21 mouse cellular contexts compared by ENCODE assay signal in genomic region chr3:37903021-37903420, GRCm38 (mm10).
DNase-seq lines count a peak whose midpoint lies in the region; ATAC-seq and TF ChIP-seq lines count a peak whose summit lies in the region.
"Had no signal": no experiment of that assay in that cellular context is flagged by ENCODE, and none has a peak within 500 bp of the region (broad histone marks: within the 10 kb centered on the region; RNA-seq: fewer than 3 reads in every experiment).

No protein-coding gene starts in this region.

- H3K27me3 ChIP-seq in liver, adult 2 months (ENCODE audit: control insufficient read depth, insufficient read depth, low read length): no peaks in the 10 kb centered on the region
- H3K27me3 ChIP-seq in liver, embryonic 12.5 days (replicated peaks): no peaks in the 10 kb centered on the region
- no peaks in the 10 kb centered on the region for H3K27me3 ChIP-seq in limb, embryonic 10.5 days (ENCODE audit: low read depth, poor library complexity, severe bottlenecking)
- H3K27me3 ChIP-seq: CH12.LX; embryonic facial prominence, embryonic 12.5 days; forebrain, embryonic 15.5 days; Patski had no signal

- TF ChIP-seq CTCF in gastrocnemius, adult 2 months (IDR thresholded peaks at IDR 0.05): no peak
- no peak for TF ChIP-seq CTCF in liver, adult 2 months (IDR thresholded peaks at IDR 0.05; ENCODE audit: low read depth, low read length)

- no peak for TF ChIP-seq POLR2A in liver, adult 2 months (IDR thresholded peaks at IDR 0.05; ENCODE audit: extremely low read depth, insufficient read depth, low read length)

- ATAC-seq in liver, embryonic 12.5 days: no peak
- ATAC-seq: activated CD4-positive, CD25-positive, alpha-beta regulatory T cell, adult 4 months; CD4-positive, CD25-positive, alpha-beta regulatory T cell, adult 4 months; forebrain, embryonic 13.5 days; forebrain, embryonic 15.5 days; Patski had no signal

- 13% methylated on average over 4 of the region's 4 CpGs for WGBS in liver, adult 2 months
- 77% methylated on average over 4 of the region's 4 CpGs for WGBS in liver, embryonic 12.5 days (ENCODE audit: insufficient replicate concordance)
- 91% methylated on average over 4 of the region's 4 CpGs for WGBS in limb, embryonic 10.5 days

- no peak overlapping the region for H3K4me2 ChIP-seq in liver, embryonic 12.5 days
- H3K4me2 ChIP-seq: embryonic facial prominence, embryonic 12.5 days; forebrain, embryonic 13.5 days; forebrain, embryonic 15.5 days had no signal

- H3K4me3 ChIP-seq in gastrocnemius, adult 2 months: no peak overlapping the region
- H3K4me3 ChIP-seq in liver, adult 2 months (ENCODE audit: insufficient read depth, low read depth, low read length): no peak overlapping the region
- H3K4me3 ChIP-seq in liver, embryonic 12.5 days: no peak overlapping the region
- H3K4me3 ChIP-seq in limb, embryonic 10.5 days: no peak overlapping the region
- H3K4me3 ChIP-seq: embryonic facial prominence, embryonic 10.5 days; embryonic facial prominence, embryonic 12.5 days; forebrain, embryonic 13.5 days; forebrain, embryonic 15.5 days had no signal

- intact Hi-C loops in gastrocnemius, adult 2 months (cut with DNase I): no loop called here
- intact Hi-C loops in gastrocnemius, postnatal 14 days (cut with DNase I; ENCODE audit: low total_unique reads): no loop called here

- peak overlapping the region; percentile 40; the same call in 1 of the 2 replicates for H3K27ac ChIP-seq in gastrocnemius, adult 2 months
- no peak overlapping the region for H3K27ac ChIP-seq in liver, adult 2 months (replicated peaks; ENCODE audit: insufficient read depth, low read depth, low read length)
- no peak overlapping the region for H3K27ac ChIP-seq in liver, embryonic 12.5 days
- H3K27ac ChIP-seq in limb, embryonic 10.5 days: 0 out of 2 replicates have a peak overlapping the region, but pooled peaks have one; percentile 8
- H3K27ac ChIP-seq: embryonic facial prominence, embryonic 10.5 days; embryonic facial prominence, embryonic 12.5 days; forebrain, embryonic 13.5 days; forebrain, embryonic 15.5 days had no signal

- DNase-seq in gastrocnemius, adult 2 months: no peak
- DNase-seq in gastrocnemius, postnatal 14 days: no peak
- DNase-seq in liver, adult 2 months (ENCODE audit: extremely low read depth, low read depth, low spot score): peak; percentile 82
- DNase-seq in limb, embryonic 10.5 days (ENCODE audit: low spot score): peak; percentile 21
- DNase-seq: adrenal gland, adult 8-10 months; B cell, adult 2 months; cerebellum, adult 11-12 months; cerebellum, adult 2 months; cerebellum, adult 9-10 months; cerebellum, postnatal 10 days; cerebellum, postnatal 25 days had no signal

- no peaks in the 10 kb centered on the region for H3K9me3 ChIP-seq in liver, embryonic 12.5 days (replicated peaks)
- no peaks in the 10 kb centered on the region for H3K9me3 ChIP-seq in limb, embryonic 10.5 days (replicated peaks)
- H3K9me3 ChIP-seq: embryonic facial prominence, embryonic 10.5 days; embryonic facial prominence, embryonic 12.5 days; forebrain, embryonic 13.5 days; forebrain, embryonic 15.5 days; G1E had no signal

- H3K4me1 ChIP-seq in liver, adult 2 months (ENCODE audit: control insufficient read depth, insufficient read depth, low read length): peaks cover 13% of the 10 kb centered on the region
- H3K4me1 ChIP-seq in liver, embryonic 12.5 days: peaks cover 13% of the 10 kb centered on the region
- H3K4me1 ChIP-seq in limb, embryonic 10.5 days: peaks cover 38% of the 10 kb centered on the region

- no peak overlapping the region for H3K9ac ChIP-seq in liver, adult 2 months (ENCODE audit: low read depth, low read length)
- H3K9ac ChIP-seq in liver, embryonic 12.5 days: no peak overlapping the region
- H3K9ac ChIP-seq: embryonic facial prominence, embryonic 12.5 days; forebrain, embryonic 13.5 days; forebrain, embryonic 15.5 days had no signal

- H3K79me2 ChIP-seq in liver, adult 2 months (ENCODE audit: control insufficient read depth, insufficient read depth, low read length): no peaks in the 10 kb centered on the region

- no peaks in the 10 kb centered on the region for H3K36me3 ChIP-seq in liver, adult 2 months (ENCODE audit: control insufficient read depth, insufficient read depth, low read length)
- no peaks in the 10 kb centered on the region for H3K36me3 ChIP-seq in liver, embryonic 12.5 days
- no peaks in the 10 kb centered on the region for H3K36me3 ChIP-seq in limb, embryonic 10.5 days
- H3K36me3 ChIP-seq: embryonic facial prominence, embryonic 10.5 days; embryonic facial prominence, embryonic 12.5 days; forebrain, embryonic 15.5 days; G1E had no signal

Comparison
In these comparisons a context has a peak if more than half of its experiments do, and no peak if none do; other contexts are left out.
1. DNase-seq: peak in liver, adult 2 months (single experiment) and limb, embryonic 10.5 days (single experiment); none in gastrocnemius, adult 2 months (single experiment) and gastrocnemius, postnatal 14 days (single experiment).
2. H3K27ac ChIP-seq: peak in gastrocnemius, adult 2 months (single experiment) and limb, embryonic 10.5 days (single experiment); none in liver, adult 2 months (single experiment) and liver, embryonic 12.5 days (single experiment).